Mouse (Mus musculus) ES-E14 (cell line): Measurements from ENCODE around the gene Cacna1e.

Source experiments
- CHD2 ChIP-seq: IDR thresholded peaks from 2 replicates; pipeline ENCODE4 v1.6.1; 2014; ENCODE audit warnings: mild to moderate bottlenecking, low read depth, low read length, inconsistent platforms
- HCFC1 ChIP-seq: IDR thresholded peaks from 2 replicates; pipeline ENCODE4 v1.6.1; 2012; ENCODE audit warnings: low read length, inconsistent platforms, borderline replicate concordance; ENCODE audit not compliant: insufficient read depth
- MAFK ChIP-seq: IDR thresholded peaks from 2 replicates; pipeline ENCODE4 v1.6.1; 2014; ENCODE audit warnings: mild to moderate bottlenecking, low read depth, low read length, inconsistent platforms; ENCODE audit not compliant: insufficient read depth
- ZC3H11A ChIP-seq: IDR thresholded peaks from 2 replicates; pipeline ENCODE4 v1.6.1; 2012; ENCODE audit warnings: low read depth, mild to moderate bottlenecking, inconsistent platforms, low read length, borderline replicate concordance
- ZNF384 ChIP-seq: IDR thresholded peaks from 2 replicates; pipeline ENCODE4 v1.6.1; 2012; ENCODE audit warnings: low read depth, low read length, inconsistent platforms

DNA sequence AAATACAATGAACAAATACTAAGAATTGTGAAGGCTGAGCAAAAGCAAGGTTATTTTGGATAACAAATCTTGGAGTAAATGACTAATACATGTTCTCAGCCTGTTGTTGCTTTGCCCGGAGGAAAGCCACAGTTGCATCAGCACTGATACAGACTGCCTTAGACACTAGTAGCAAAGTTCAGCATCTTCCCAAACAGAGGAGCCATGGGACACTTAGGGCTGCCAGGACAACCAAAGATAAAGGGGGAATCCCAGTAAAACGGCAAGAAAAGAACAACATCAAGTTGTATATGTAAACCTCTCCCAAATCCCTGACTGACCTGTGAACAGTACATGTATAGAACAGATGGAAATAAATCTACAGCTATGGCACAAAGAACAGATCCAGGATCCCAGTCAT lies 13.1 kb upstream of the Cacna1e start:
- no peak for TF ChIP-seq MAFK
- TF ChIP-seq ZNF384, result no peak
- no peak for TF ChIP-seq ZC3H11A
- TF ChIP-seq HCFC1, result no peak
- no peak for TF ChIP-seq CHD2
